Mouse (Mus musculus) erythroblast, adult 5-6 weeks (primary cell): ENCODE data around the gene Pam16. TPM values are rescaled to one million over a fixed set of nuclear protein-coding genes. Genes with fewer than 3 reads are reported as not detected.

Experiments used
- ATAC-seq: replicated peaks from 2 replicates; pipeline ENCODE4 v1.8.0; 2016; ENCODE audit warnings: moderate number of reproducible peaks, mild to moderate bottlenecking, moderate TSS enrichment, inconsistent platforms; ENCODE audit not compliant: poor library complexity, low FRiP score, severe bottlenecking
- total RNA-seq, 2 experiments: library from RNA; stranded (forward) in 1 of 2; stranded (reverse) in 1 of 2; fragments of 150-400 nt in 1 of 2; fragments of 200-764, 138-1000 nt in 1 of 2; gene quantifications; 2 replicates each; pipeline versions ENCODE4 v1.2.3 to v1.2.4; 2015 to 2017; ENCODE audit warnings: low replicate concordance in 2 of 2

The Pam16 gene
- total RNA-seq, 2 experiments from 2014 or later, result 7.9 to 10.6 TPM

- no peak for ATAC-seq
Observed at GRCm38 (mm10) chr16:4647651-4648141, 22.9 kb upstream of the Pam16 start.

- ATAC-seq, result no peak
Observed at GRCm38 (mm10) chr16:4646831-4647230, 22.0 kb upstream of the Pam16 start.

GRCm38 (mm10) chr16:4645867-4646266, 21.1 kb upstream of the Pam16 start:
- no peak for ATAC-seq

GRCm38 (mm10) chr16:4643670-4644419, 19.1 kb upstream of the Pam16 start:
- ATAC-seq, result no peak

GRCm38 (mm10) chr16:4642937-4643336, 18.1 kb upstream of the Pam16 start:
- no peak for ATAC-seq

GRCm38 (mm10) chr16:4642190-4642589, 17.4 kb upstream of the Pam16 start:
- ATAC-seq, result no peak

- ATAC-seq, result no peak
Observed at GRCm38 (mm10) chr16:4641119-4641838, 16.5 kb upstream of the Pam16 start.

- no peak for ATAC-seq
Observed at GRCm38 (mm10) chr16:4640267-4641005, 15.6 kb upstream of the Pam16 start.

GRCm38 (mm10) chr16:4639831-4640237, 15.0 kb upstream of the Pam16 start, which contains the start of the genes Vasn and Dnaja3:
TSS of gene Vasn (plus strand) at chr16:4639941.
TSS of gene Dnaja3 (plus strand) at chr16:4639989.
- ATAC-seq, result peak; percentile 94

GRCm38 (mm10) chr16:4638891-4639390, 14.2 kb upstream of the Pam16 start:
- ATAC-seq, result no peak

GRCm38 (mm10) chr16:4635760-4636159, 11.0 kb upstream of the Pam16 start:
- ATAC-seq, result no peak

- ATAC-seq, result no peak
Observed at GRCm38 (mm10) chr16:4634681-4635080, 9.9 kb upstream of the Pam16 start.

GRCm38 (mm10) chr16:4633661-4634060, 8.9 kb upstream of the Pam16 start:
- ATAC-seq, result no peak

GRCm38 (mm10) chr16:4632050-4632449, 7.3 kb upstream of the Pam16 start:
- no peak for ATAC-seq

GRCm38 (mm10) chr16:4629950-4630349, 5.2 kb upstream of the Pam16 start:
- ATAC-seq, result peak; percentile 69

GRCm38 (mm10) chr16:4628898-4629419, 4.2 kb upstream of the Pam16 start:
- no peak for ATAC-seq

- ATAC-seq, result no peak
Observed at GRCm38 (mm10) chr16:4627105-4627504, 2.3 kb upstream of the Pam16 start.

- ATAC-seq, result 0 out of 2 replicates have a peak, but pooled peaks have one; percentile 4
Observed at GRCm38 (mm10) chr16:4624074-4624473, 714 bp downstream of the Pam16 start.

GRCm38 (mm10) chr16:4616829-4617228, 8.0 kb downstream of the Pam16 start:
- ATAC-seq, result no peak

- no peak for ATAC-seq
Observed at GRCm38 (mm10) chr16:4615297-4615696, 9.5 kb downstream of the Pam16 start.
